Mouse (Mus musculus) kidney, embryonic 15.5 days (tissue): ENCODE measurements at regions not wholly inside any gene's neighbourhood (a gene's known extent, or its start where the extent isn't known, plus 50 kb on each side); places are given as distances from the start of the nearest gene placed in this dataset.

ENCODE experiments used
- ATAC-seq: fragments of 200-750 bp; cut with Nextera tagmentation; replicated peaks from 2 replicates; pipeline ENCODE4 v1.8.0; 2017; ENCODE audit warnings: moderate TSS enrichment; ENCODE audit not compliant: low FRiP score
- H3K27ac ChIP-seq: fragments of 300-500 bp; sonication (generic); 2 replicates; pipeline ENCODE4 v1.5.1; 2015; ENCODE audit warnings: mild to moderate bottlenecking, inconsistent platforms
- H3K27me3 ChIP-seq: fragments of 300-500 bp; sonication (generic); 2 replicates; pipeline ENCODE4 v1.6.1; 2015; ENCODE audit warnings: inconsistent platforms
- H3K36me3 ChIP-seq: fragments of 300-500 bp; sonication (generic); 2 replicates; pipeline ENCODE4 v1.6.1; 2015; ENCODE audit warnings: inconsistent platforms
- H3K4me1 ChIP-seq: fragments of 300-500 bp; sonication (generic); 2 replicates; pipeline ENCODE4 v1.6.1; 2015; ENCODE audit warnings: inconsistent platforms
- H3K4me2 ChIP-seq: fragments of 300-500 bp; sonication (generic); 2 replicates; pipeline ENCODE4 v1.6.1; 2015; ENCODE audit warnings: moderate library complexity, mild to moderate bottlenecking, inconsistent platforms
- H3K4me3 ChIP-seq: fragments of 300-500 bp; sonication (generic); replicated peaks from 2 replicates; pipeline ENCODE4 v1.5.1; 2015; ENCODE audit warnings: mild to moderate bottlenecking, inconsistent platforms
- H3K9ac ChIP-seq: fragments of 300-500 bp; sonication (generic); 2 replicates; pipeline ENCODE4 v1.6.1; 2015; ENCODE audit warnings: mild to moderate bottlenecking, inconsistent platforms
- H3K9me3 ChIP-seq: fragments of 300-500 bp; sonication (generic); replicated peaks from 2 replicates; pipeline ENCODE4 v1.6.1; 2016; ENCODE audit warnings: inconsistent platforms
- WGBS: fragments of 180-500 bp; shearing (Covaris S2); methylation state at CpG from one replicate; pipeline ENCODE4 v1.1.7; 2015; ENCODE audit warnings: mixed read lengths; 5-methylcytosine and 5-hydroxymethylcytosine counted together

DNA sequence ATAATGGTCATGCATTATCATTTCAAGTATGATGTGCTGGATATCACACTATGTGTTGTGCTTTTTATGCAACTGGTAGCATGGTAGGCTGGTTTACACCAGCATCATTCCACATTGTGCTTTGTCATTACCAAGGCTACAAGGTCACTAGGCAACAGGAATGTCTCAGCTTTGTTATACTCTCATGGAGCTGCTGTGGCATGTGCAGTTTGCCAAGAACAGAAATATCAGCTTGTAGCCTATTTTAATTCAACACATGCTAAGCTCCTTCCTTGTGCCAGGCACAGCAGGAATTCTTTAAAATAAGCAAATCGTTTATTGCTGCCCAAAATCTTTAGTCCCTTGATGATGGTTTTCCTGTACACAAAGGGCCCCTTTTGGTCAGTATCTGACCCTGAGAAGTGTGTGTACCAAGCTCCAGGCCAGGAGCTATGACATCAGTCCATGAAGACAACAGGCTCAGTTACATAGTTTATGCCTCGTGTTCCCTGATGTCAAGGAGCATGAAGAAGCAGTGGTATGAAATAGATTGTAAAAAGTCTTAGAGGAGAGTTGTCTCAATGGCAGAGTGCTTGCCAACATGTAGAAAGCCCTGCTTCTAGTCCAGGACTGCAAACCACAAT lies 314.0 kb upstream of the Cdyl start:
- no peak for ATAC-seq
- 70% methylated on average over 2 of the region's 2 CpGs for WGBS
- Histone ChIP-seq H3K27me3 (no peaks in the 10 kb centered on the region), H3K9ac (no peak overlapping the region), H3K36me3 (no peaks in the 10 kb centered on the region), H3K9me3 (no peaks in the 10 kb centered on the region), H3K27ac (no peak overlapping the region), H3K4me3 (no peak overlapping the region), H3K4me1 (no peaks in the 10 kb centered on the region), H3K4me2 (no peak overlapping the region)

DNA sequence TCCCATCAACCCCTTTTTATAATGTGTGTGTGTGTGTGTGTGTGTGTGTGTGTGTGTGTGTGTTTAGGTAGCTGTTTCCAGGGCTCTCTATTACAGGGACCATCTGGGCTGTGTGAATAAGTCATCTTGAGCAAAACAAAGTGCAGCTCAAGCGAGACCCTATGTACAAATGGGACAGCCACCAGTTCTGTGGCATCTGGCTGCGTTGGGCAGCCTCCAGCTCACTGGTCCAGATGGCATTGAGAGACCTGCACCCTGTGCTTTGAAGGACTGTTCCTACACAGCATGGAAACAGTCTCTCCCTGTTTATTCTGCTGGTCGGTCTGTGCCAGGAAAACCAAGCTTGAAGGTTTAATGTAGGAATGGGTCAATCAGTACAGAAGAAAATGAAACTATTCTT lies 311.4 kb upstream of the Cdyl start:
- H3K9ac ChIP-seq = no peak overlapping the region
- H3K27me3 ChIP-seq = no peaks in the 10 kb centered on the region
- no peaks in the 10 kb centered on the region for H3K4me1 ChIP-seq
- ATAC-seq = no peak
- no peaks in the 10 kb centered on the region for H3K36me3 ChIP-seq
- no peak overlapping the region for H3K4me2 ChIP-seq
- no peak overlapping the region for H3K4me3 ChIP-seq
- no peaks in the 10 kb centered on the region for H3K9me3 ChIP-seq
- H3K27ac ChIP-seq = no peak overlapping the region
- 77% methylated on average over 3 of the region's 3 CpGs for WGBS

DNA sequence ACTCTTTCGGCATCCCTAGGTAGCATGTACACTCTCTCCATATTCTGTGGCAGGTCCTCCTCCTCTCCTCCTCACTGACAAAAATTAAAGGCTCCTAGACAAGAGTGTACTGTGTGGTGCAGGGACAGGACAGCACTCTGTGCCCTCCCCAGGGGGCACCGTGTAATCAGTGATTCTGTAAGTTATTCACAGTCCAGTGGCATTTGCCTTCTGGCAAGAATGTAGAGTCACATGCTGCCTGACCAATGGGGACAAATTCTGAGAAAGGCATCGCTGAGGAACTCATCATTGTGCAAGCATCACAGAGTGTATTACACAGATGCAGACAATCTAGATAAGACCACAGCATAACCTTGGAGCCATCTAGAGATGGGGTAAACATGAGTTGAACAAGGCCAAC lies 300.3 kb upstream of the Cdyl start:
- Histone ChIP-seq H3K27me3 (no peaks in the 10 kb centered on the region), H3K36me3 (no peaks in the 10 kb centered on the region), H3K9ac (no peak overlapping the region), H3K9me3 (no peaks in the 10 kb centered on the region), H3K27ac (no peak overlapping the region), H3K4me2 (no peak overlapping the region), H3K4me3 (no peak overlapping the region), H3K4me1 (no peaks in the 10 kb centered on the region)
- WGBS = 80% methylated on average over 3 of the region's 3 CpGs
- no peak for ATAC-seq

DNA sequence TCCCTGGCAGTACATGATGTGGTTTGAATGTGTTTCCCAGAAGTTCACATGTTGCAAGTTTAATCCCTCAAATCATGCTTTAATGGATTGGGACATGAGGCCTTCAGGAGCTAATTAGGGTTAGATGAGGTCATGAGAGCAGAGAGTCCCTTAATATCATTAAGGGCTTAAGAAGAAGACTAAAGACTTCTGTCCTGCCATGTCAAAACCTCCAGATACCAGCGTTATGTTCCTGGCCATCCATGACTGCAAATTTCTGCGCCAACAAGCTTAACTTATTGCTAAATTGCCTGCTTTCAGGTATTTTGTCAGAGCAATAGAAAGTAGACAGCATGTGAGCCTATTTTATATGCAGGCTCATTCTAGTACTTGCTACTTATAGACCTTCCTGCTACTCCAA lies 282.1 kb upstream of the Cdyl start:
- Histone ChIP-seq H3K27me3 (no peaks in the 10 kb centered on the region), H3K4me2 (no peak overlapping the region), H3K4me1 (no peaks in the 10 kb centered on the region), H3K36me3 (no peaks in the 10 kb centered on the region), H3K27ac (no peak overlapping the region), H3K4me3 (no peak overlapping the region), H3K9me3 (peaks cover 8% of the 10 kb centered on the region; the same call in 1 of the 2 replicates), H3K9ac (no peak overlapping the region)
- WGBS = 93% methylated on average over 2 of the region's 2 CpGs
- ATAC-seq = no peak

DNA sequence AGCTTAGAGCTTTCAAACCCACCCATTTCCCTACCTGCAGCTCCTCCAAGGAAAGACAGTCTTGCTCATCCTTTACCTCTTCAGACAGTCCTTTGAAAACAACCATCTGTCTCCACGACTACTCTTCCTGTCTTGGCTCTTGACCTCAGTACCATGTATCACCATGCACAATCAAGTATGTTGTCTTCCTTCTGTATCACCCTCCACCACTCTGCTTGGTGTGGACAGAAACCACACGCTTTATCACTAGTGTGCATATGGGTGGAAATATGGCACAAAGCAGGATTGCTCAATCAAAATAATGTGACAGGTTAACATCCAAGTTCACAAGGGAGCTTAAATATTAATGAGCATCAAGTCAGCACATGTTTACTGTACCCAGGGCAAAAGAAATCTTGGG lies 280.1 kb upstream of the Cdyl start:
- Histone ChIP-seq H3K9me3 (no peaks in the 10 kb centered on the region), H3K4me1 (peaks cover 6% of the 10 kb centered on the region; the same call in 1 of the 2 replicates), H3K36me3 (no peaks in the 10 kb centered on the region), H3K27me3 (no peaks in the 10 kb centered on the region), H3K4me3 (no peak overlapping the region), H3K4me2 (no peak overlapping the region), H3K27ac (no peak overlapping the region), H3K9ac (no peak overlapping the region)
- ATAC-seq = no peak
- WGBS = 69% methylated on average over 2 of the region's 2 CpGs

DNA sequence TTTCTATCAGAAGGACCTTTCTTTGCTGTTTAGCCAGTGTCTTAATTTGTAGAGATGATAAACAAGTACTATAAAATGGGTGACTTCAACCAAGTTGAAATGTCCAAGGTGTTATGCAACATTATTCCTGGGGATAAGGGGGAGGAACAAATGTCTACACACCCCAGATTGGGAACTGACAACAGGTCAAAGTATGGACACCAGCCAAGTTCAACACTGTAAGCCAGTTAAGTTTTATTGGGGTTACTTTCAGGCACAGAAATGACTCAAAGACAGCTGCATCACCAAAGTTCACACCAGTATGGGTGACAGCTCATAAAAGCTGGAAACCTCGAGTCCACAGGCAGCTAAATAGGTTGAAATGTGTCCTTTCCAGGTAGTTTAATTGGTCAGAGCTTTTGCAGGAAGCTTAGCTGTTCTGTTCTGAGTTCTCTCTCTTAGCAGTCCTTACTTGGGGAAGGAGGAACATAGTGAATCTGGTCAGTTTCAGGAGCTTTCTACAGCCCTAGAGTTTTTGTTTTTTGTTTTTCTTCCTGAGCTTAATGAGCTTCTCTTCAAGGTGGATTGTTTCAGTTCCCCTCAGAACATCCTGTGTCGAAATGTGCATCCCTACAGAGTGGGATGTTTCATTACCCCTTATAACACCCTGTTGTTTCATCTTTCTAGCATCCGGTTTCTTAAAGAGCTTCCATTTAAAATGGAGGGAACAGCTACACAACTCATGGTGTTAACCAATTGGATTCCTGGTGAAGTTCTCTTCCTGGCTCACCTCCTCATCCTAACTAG lies 279.2 kb upstream of the Cdyl start:
- H3K9ac ChIP-seq = no peak overlapping the region
- no peak overlapping the region for H3K4me2 ChIP-seq
- H3K27me3 ChIP-seq = no peaks in the 10 kb centered on the region
- 32% methylated on average over 3 of the region's 3 CpGs for WGBS
- no peaks in the 10 kb centered on the region for H3K9me3 ChIP-seq
- no peak overlapping the region for H3K27ac ChIP-seq
- no peaks in the 10 kb centered on the region for H3K36me3 ChIP-seq
- 0 out of 2 replicates have a peak, but pooled peaks have one; percentile 29 for ATAC-seq
- H3K4me3 ChIP-seq = no peak overlapping the region
- H3K4me1 ChIP-seq = peaks cover 6% of the 10 kb centered on the region; the same call in 1 of the 2 replicates

DNA sequence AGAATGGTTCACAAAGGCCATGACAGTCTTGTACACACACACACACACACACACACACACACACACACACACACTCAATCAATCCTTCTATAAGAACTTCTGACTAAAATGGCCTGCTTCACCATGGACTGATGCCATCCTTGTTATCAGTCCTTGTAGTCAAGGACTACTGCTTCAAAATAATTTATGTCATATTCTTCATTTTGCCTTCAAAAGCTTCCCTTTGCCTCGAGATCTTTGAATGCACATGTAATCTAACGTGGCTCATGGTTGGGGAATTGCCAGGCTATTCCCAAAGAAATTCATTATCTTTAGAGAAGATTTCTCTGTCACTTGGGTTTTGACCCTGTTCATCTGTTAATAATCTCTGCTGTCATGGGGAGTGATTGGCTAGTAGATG lies 278.0 kb upstream of the Cdyl start:
- Histone ChIP-seq H3K27me3 (no peaks in the 10 kb centered on the region), H3K4me3 (no peak overlapping the region), H3K9me3 (no peaks in the 10 kb centered on the region), H3K4me2 (no peak overlapping the region), H3K36me3 (no peaks in the 10 kb centered on the region), H3K4me1 (peaks cover 6% of the 10 kb centered on the region; the same call in 1 of the 2 replicates), H3K27ac (no peak overlapping the region), H3K9ac (no peak overlapping the region)
- no peak for ATAC-seq
- WGBS = 77% methylated on average over 2 of the region's 2 CpGs

DNA sequence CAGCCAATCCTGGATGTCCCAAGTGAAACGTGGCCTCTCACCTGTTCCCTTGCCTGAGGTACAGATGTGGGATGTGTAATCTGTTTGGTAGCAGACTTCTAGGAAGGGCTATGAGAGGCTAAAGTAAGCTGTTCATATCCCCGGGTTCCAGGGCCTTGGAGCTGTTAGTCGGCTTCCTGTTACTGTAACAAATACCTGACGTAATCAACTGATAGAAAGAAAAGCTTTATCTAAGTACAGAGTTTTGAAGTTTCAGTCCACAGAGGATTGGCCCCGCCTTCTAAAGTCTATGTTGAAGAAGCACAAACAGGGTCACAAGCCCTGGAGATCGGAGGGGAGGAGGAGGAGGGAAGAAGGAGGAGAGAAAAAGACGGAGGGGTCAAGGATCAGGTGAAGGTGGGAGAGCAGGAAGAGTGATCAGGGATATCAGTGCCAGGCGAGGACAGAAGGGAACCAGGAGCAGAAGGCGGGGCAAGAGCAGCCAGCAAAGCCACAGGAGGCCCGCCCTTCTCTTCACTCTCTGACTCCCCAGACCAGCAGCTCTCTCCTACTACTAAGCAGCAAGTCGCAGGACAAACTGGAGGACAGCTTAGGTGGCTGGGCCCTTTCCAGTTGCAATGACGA lies 276.5 kb upstream of the Cdyl start:
- H3K4me2 ChIP-seq = 0 out of 2 replicates have a peak overlapping the region, but pooled peaks have one; percentile 1
- no peaks in the 10 kb centered on the region for H3K36me3 ChIP-seq
- H3K4me1 ChIP-seq = peaks cover 6% of the 10 kb centered on the region; the same call in 1 of the 2 replicates
- ATAC-seq = peak; percentile 66; the same call in 1 of the 2 replicates
- H3K4me3 ChIP-seq = no peak overlapping the region
- no peaks in the 10 kb centered on the region for H3K9me3 ChIP-seq
- no peaks in the 10 kb centered on the region for H3K27me3 ChIP-seq
- 41% methylated on average over 12 of the region's 12 CpGs for WGBS
- no peak overlapping the region for H3K9ac ChIP-seq
- H3K27ac ChIP-seq = no peak overlapping the region

DNA sequence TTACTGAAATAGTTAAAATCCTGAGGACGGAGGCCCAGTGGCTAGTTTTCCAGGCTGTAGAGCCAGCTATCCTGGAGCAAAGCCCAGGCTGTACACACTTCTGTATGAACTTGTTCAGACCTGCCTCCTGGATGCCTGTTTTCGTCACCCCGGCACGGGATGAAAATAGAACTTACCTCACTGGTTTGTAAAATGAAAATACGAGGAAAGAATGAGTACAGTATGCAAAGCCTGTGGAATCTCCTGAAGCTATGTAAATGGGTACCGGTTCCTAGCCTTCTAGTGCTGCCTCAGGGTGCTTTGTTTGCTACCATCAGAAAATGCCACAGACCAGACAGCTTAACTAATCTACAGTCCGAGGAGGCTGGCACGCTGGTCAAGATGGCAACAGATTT lies 276.0 kb upstream of the Cdyl start:
- Histone ChIP-seq H3K9ac (no peak overlapping the region), H3K4me1 (peaks cover 6% of the 10 kb centered on the region; the same call in 1 of the 2 replicates), H3K4me3 (no peak overlapping the region), H3K27me3 (no peaks in the 10 kb centered on the region), H3K4me2 (0 out of 2 replicates have a peak overlapping the region, but pooled peaks have one; percentile 1), H3K36me3 (no peaks in the 10 kb centered on the region), H3K27ac (no peak overlapping the region), H3K9me3 (no peaks in the 10 kb centered on the region)
- 55% methylated on average over 8 of the region's 8 CpGs for WGBS
- ATAC-seq = no peak; the same call in 1 of the 2 replicates

DNA sequence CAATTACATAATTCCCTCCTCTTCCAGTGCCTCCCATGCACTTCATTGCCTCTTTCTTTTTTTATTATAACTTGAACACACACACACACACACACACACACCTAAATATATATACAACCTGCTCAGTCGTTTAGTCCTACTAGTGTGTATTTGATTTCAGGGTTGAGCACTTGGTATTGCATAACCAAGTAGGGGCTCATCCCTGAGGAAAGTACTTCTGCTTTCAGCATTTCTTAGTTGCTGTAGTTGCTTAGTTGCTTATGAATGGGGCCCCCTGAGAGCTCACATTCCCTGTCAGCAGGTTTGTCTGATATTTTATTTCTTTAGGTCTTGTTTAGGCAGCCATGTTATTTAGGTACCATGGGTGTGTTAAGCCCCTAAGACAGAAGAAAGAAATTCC lies 271.3 kb upstream of the Cdyl start:
- peaks cover 3% of the 10 kb centered on the region; the same call in 1 of the 2 replicates for H3K4me1 ChIP-seq
- no peak overlapping the region for H3K9ac ChIP-seq
- H3K27me3 ChIP-seq = no peaks in the 10 kb centered on the region
- H3K4me3 ChIP-seq = no peak overlapping the region
- H3K4me2 ChIP-seq = no peak overlapping the region
- H3K36me3 ChIP-seq = no peaks in the 10 kb centered on the region
- WGBS = 47% methylated on average over 1 of the region's 1 CpGs
- ATAC-seq = no peak
- no peak overlapping the region for H3K27ac ChIP-seq
- no peaks in the 10 kb centered on the region for H3K9me3 ChIP-seq

DNA sequence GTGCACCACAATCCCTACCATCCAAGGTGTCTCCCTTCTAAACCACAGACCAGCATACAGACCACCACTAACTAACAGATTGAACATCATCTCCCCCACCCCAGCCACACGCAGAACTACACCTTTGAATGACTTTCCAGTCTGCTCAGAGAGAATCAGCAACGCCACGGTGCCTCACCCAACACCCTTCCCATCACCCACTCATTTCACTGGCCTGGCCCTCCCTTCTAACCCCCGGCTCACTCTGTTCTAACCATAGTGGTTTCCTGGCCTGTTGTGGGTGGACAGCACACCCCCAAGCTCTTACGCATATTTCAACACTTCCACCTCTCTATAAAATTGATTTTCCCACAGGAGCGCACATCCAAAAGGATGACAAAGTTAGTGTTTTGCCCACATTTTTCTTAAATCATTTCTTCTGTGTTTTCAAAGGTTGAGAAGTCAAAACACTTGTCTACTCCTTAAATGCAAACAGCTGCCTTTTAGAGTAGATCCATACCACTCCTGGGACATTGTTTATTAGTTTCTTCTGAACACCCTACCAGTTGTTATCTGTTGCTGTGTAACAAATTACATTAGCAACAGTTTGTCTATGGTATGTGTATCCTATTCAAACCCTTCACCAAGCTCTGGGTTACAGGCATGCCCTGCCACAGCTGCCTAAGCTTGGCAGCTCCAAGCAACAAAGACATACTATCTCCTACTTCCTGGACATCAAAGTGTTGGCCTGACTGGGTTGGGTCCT lies 269.7 kb upstream of the Cdyl start:
- Histone ChIP-seq H3K9me3 (no peaks in the 10 kb centered on the region), H3K36me3 (no peaks in the 10 kb centered on the region), H3K27ac (no peak overlapping the region), H3K4me2 (no peak overlapping the region), H3K9ac (no peak overlapping the region), H3K4me1 (no peaks in the 10 kb centered on the region), H3K4me3 (no peak overlapping the region), H3K27me3 (no peaks in the 10 kb centered on the region)
- no peak for ATAC-seq
- 77% methylated on average over 6 of the region's 6 CpGs for WGBS

DNA sequence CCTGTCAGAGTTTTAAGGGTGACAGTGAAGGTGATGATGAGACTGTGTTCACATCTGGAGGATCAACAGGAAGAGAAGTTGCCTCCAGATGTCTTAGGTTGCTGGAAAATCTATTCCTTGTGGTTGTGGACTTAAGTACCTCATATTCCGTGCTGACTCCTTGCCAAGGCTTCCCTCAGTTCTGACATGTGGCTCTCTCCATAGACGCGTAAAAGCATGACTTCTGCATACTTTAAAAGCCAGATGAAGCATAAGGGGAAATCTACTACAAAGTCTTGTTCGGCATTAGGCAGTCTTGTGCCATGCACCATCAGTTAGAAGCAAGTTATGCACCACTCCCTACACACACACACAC lies 269.1 kb upstream of the Cdyl start:
- no peak overlapping the region for H3K4me3 ChIP-seq
- WGBS = 71% methylated on average over 4 of the region's 4 CpGs
- H3K36me3 ChIP-seq = no peaks in the 10 kb centered on the region
- no peak overlapping the region for H3K4me2 ChIP-seq
- no peaks in the 10 kb centered on the region for H3K27me3 ChIP-seq
- ATAC-seq = no peak
- H3K27ac ChIP-seq = no peak overlapping the region
- no peak overlapping the region for H3K9ac ChIP-seq
- peaks cover 3% of the 10 kb centered on the region; the same call in 1 of the 2 replicates for H3K4me1 ChIP-seq
- H3K9me3 ChIP-seq = no peaks in the 10 kb centered on the region
